Mouse (Mus musculus) left cerebral cortex, postnatal 14 days (tissue): ENCODE results near the gene Pds5a. TPM values are rescaled to one million over a fixed set of nuclear protein-coding genes. Genes with fewer than 3 reads are reported as not detected.

Source experiments
- DNase-seq, 2 experiments: peaks; one replicate each; pipeline ENCODE4 v3.0.0; 2021 to 2022; ENCODE audit warnings: low spot score in 2 of 2, mixed read lengths in 1 of 2
- intact Hi-C: fragments of 180-260 bp; cut with DNase I; formaldehyde crosslinking; loops from one replicate; pipeline ENCODE4 v1.15.1; 2025
- total RNA-seq, 2 experiments: library from RNA; stranded (reverse); gene quantifications; 2 replicates each; pipeline ENCODE4 v1.2.3; 2021

The Pds5a gene
- total RNA-seq, 2 experiments from 2014 or later = 67.8 to 68.9 TPM

DNA sequence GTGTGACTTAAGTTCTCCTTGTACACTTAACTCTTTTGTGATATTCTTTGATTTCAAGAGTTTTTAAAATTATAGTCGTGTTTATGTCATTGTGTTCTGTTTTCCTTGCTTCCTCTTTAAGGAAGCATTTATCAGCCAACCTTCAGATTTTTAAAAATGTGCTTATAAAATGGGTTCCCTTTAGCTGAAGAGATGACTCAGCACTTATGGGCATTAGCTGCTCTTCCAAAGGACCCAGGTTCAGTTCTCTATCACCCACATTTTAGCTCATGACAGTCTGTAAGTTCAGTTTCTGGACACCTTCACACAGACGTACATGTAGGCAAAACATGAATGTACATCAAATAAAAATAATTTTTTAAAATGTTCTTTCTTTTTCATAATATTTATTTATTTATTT is 105.7 kb downstream of the Pds5a start:
- intact Hi-C loops = no loop called here
- no peak for DNase-seq

DNA sequence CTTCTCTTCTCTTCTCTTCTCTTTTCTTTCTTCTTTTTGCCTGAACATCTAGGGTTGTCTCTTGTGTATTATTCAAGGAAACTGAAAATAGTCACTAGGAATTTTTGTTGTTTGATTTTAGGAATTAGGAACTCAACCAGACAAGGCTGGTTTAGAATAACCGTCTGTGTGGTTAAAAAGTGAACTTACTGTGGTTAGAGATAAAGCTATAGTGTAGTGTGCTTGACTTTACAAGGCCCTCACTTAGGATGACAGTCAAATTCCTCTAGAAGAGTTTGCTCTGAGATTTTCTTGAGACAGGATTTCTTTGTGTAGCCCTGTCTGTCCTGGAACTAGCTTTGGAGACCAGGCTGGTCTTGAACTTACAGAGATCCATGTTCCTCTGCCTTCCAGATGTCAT is 107.9 kb downstream of the Pds5a start:
- DNase-seq = no peak
- intact Hi-C loops = no loop called here

DNA sequence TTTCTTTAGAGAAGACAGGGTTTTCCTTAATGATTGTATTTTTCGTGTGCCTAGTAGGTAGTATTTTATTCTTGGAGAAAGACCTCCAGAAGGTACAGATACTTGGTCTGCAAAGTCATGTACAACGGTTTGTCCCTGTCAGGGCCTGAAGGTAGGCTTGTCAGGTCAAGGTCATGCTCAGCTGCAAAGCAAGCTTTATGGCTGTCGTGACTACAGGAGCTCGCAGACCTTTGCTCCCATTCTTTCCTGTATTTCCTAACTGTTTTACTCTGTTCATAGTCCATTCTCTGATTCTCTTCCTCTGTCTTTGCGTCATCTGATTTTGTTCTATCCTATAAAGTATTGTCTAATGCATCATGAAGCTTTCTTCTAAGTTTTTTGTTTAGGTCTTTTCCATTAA is 111.8 kb downstream of the Pds5a start:
- intact Hi-C loops = no loop called here
- DNase-seq = no peak

DNA sequence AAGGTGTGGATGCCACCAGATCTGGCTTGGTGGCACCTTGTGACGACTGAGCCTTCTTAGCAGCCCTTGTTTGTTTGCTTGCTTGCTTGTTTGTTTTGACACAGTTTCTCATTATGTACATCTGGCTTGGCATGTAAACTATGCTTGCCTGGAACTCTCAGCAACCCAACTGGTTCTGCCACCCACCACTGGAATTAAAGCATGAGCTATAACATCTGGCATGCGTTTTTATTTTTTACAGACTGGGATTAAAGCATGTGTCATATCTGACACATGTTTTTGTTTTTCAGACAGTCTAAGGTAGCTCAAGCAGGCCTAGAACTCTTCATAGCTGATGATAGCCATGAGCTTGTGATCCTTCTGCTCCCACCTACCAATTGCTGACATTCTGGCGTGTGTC is 119.5 kb downstream of the Pds5a start:
- intact Hi-C loops = no loop called here
- no peak for DNase-seq

DNA sequence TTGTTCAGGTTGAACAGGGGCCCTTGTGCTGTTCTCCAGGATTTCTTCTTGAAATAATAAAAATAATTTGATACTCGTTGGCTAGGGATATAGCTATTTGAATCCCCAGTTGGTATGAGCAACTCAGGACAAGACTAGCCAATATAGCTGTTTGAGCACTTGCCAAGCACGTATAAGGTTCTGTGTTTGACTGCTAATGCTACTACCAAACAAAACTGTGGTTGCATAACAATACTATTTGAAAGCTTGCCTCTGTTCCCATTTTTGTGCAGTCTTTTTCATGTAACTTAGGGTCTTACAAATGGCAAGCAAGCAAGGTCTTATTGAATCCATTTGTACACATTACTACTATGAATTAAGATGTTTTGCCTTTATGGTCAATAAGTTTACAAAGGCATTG is 122.2 kb downstream of the Pds5a start:
- no peak for DNase-seq
- intact Hi-C loops = no loop called here

DNA sequence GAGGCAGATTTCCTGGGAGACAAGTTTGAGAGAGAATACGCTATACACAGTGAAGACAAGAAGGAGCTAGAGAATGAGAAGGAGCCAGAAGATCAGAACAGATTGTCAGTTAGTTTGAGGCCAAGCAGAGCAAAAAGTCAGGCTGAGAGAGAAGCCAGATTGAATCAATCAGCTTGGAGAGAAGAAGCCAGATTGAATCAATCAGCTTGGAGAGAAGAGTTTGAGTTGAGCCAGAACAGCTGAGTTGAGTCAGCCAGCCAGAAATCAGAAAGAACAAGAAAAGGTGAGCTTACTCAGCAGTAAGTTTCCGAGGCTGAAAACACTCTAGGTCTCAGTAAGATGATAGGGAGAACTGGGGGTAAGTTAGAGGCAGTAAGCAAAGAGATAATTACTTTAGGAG is 123.2 kb downstream of the Pds5a start:
- DNase-seq = no peak
- intact Hi-C loops = no loop called here

DNA sequence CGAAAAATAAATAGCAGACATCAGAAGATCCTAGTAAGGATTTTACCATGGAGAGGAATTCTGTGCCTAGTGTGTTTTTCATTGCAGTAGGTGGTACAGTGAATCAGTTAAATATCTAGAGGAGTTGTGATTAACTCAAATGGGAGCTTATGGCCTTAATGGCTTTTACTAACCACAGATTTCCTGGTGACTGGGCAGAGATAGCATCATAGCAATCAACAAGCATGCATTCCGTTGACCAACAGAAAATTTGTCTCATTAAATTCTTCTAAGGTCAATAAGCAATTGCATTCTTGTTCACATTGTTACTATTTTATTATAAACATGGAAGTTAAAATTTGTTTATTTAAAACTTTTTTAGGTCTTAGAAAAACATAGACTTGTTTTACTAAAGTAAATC is 132.6 kb downstream of the Pds5a start:
- DNase-seq = no peak
- intact Hi-C loops = no loop called here

DNA sequence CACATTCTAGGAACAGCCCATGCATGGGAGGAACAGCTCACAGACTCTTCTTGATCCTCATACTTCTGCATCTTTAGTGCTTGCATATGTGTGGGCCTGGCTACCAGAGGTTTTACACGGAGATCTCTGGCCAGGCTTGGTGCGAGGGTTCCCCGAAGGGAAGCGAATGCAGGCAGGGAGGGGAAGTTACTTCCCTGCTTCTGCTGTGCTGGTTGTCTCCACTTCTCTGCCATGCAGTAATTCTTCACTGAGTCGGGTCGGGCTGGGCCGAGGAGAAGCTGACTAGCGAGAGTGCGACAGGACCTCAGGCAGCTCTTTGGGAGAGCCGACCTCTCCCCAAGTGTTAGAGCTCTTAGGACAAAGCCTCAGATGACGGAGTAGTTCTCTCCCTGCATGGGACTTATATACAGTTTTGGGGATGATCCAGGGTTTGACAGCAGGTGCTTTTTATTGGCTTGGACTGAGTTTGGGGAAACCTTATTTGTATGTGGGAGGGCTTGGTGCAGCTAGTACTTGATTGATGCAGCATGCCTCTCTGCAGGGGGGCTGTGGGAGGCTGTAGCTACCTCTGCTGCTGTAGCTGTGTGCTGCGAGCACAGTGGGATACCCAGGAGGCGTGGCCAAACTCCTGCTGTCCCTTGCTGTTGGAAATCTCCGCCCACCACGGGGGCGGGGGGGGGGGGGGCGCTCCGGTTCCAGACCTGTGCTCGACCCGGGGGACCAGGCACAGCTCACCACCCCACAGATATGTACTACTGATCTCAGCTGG is 136.8 kb downstream of the Pds5a start:
- intact Hi-C loops = no loop called here
- no peak for DNase-seq

DNA sequence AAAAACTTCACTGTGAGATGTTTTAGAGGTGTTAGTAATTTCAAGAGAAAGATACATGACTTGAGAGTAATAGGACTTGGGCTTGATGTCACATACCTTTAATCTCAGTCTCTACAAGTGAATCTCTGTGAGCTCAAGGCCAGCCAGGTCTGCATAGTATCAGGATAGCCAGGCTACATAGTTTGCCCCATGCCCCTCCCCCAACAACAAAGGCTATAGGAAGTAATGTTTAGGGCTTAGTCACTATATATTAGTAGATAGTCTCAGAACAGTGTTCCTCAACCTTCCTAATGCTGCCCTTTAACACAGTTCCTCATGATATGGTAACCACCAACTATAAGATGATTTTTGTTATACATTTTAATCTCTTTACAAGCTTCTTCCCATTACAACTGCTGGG is 141.0 kb downstream of the Pds5a start:
- DNase-seq = no peak
- intact Hi-C loops = no loop called here

Other genes starting within 250 kb of the Pds5a start
- 1 to 10 TPM in 1 of 2 experiments, not detected in 1; 3.4 TPM for gene Gm43552, start 205.4 kb downstream of the Pds5a start, total RNA-seq
- 100 to 1,000 TPM; 147 to 161 TPM for gene Smim14, start 161.1 kb downstream of the Pds5a start, total RNA-seq
- 100 to 1,000 TPM; 122 to 132 TPM for gene Ube2k, start 161.0 kb downstream of the Pds5a start, total RNA-seq
- gene N4bp2, start 65.2 kb upstream of the Pds5a start, total RNA-seq = 10 to 100 TPM; 10.2 to 11.1 TPM
- gene Rhoh, start 162.9 kb upstream of the Pds5a start, total RNA-seq = under 1 TPM; 0.83 to 0.87 TPM
- not detected for gene Chrna9, start 236.6 kb upstream of the Pds5a start, total RNA-seq